7 mouse cellular contexts compared by ENCODE assay signal in the genomic region with DNA sequence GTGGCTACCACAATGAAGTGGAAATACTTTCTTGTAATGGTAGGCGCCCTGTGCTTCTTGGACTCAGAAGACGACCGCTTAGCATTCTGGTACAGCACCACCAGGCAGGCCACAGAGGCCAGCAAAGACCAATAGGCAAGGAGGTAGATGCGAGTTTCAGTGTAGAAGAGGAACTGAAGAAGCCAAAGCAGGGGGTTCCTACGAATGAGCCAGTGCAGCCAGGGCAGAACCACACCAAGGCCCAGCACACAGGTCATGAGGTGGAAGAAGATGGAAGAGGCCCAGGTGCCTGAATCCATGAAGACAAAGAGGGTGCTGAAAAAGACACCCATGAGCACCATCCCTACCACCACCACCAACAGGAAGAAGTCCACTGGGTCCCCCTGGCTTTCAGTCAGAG. TPM values are rescaled to one million over a fixed set of nuclear protein-coding genes. Genes with fewer than 3 reads are reported as not detected.
DNase-seq lines count a peak whose midpoint lies in the region; ATAC-seq and TF ChIP-seq lines count a peak whose summit lies in the region.

No protein-coding gene starts in this region.

- DNase-seq in lung, adult 2 months = no peak
- no peak for DNase-seq in lung, postnatal 36 days
- no peak for DNase-seq in spleen, adult 18-20 months
- no peak for DNase-seq in spleen, postnatal 36 days (ENCODE audit: low spot score in 2 of 2)

- H3K36me3 ChIP-seq in limb, embryonic 13.5 days = peaks cover 14% of the 10 kb centered on the region; the same call in 1 of the 2 replicates
- H3K36me3 ChIP-seq in stomach, embryonic 14.5 days (ENCODE audit: control insufficient read depth, insufficient read depth, low read length) = no peaks in the 10 kb centered on the region

- no peaks in the 10 kb centered on the region for H3K27me3 ChIP-seq in limb, embryonic 13.5 days
- H3K27me3 ChIP-seq in stomach, embryonic 14.5 days (ENCODE audit: control insufficient read depth, insufficient read depth, low read length) = no peaks in the 10 kb centered on the region

- TF ChIP-seq CTCF in lung, adult 2 months (IDR thresholded peaks at IDR 0.05; ENCODE audit: insufficient read depth, low read length) = no peak
- TF ChIP-seq CTCF in embryonic fibroblast, embryonic 13.5 days (IDR thresholded peaks at IDR 0.05; ENCODE audit: borderline replicate concordance, insufficient read depth, low read length) = no peak

- 88% methylated on average over 5 of the region's 5 CpGs for WGBS in lung, adult 2 months
- WGBS in limb, embryonic 13.5 days = 94% methylated on average over 5 of the region's 5 CpGs
- 88% methylated on average over 5 of the region's 5 CpGs for WGBS in stomach, embryonic 14.5 days

- peak overlapping the region; percentile 95; the same call in 1 of the 2 replicates for H3K9ac ChIP-seq in limb, embryonic 13.5 days
- peak overlapping the region; percentile 89 for H3K9ac ChIP-seq in stomach, embryonic 14.5 days (replicated peaks; ENCODE audit: low read depth, low read length)

- H3K4me1 ChIP-seq in lung, adult 2 months (ENCODE audit: control insufficient read depth, insufficient read depth, low read length) = peaks cover 11% of the 10 kb centered on the region
- H3K4me1 ChIP-seq in embryonic fibroblast, embryonic 13.5 days (ENCODE audit: control insufficient read depth, insufficient read depth, low read length) = no peaks in the 10 kb centered on the region
- peaks cover 20% of the 10 kb centered on the region for H3K4me1 ChIP-seq in limb, embryonic 13.5 days
- peaks cover 15% of the 10 kb centered on the region for H3K4me1 ChIP-seq in stomach, embryonic 14.5 days (ENCODE audit: control insufficient read depth, insufficient read depth, low read length)

- H3K4me2 ChIP-seq in limb, embryonic 13.5 days (replicated peaks) = peak overlapping the region; percentile 78
- H3K4me2 ChIP-seq in stomach, embryonic 14.5 days (replicated peaks; ENCODE audit: low read depth, low read length) = peak overlapping the region; percentile 78

- no peak overlapping the region for H3K27ac ChIP-seq in embryonic fibroblast, embryonic 13.5 days (ENCODE audit: insufficient read depth, low read length)
- H3K27ac ChIP-seq in limb, embryonic 13.5 days = no peak overlapping the region
- no peak overlapping the region for H3K27ac ChIP-seq in stomach, embryonic 14.5 days (ENCODE audit: low read length)

- no peaks in the 10 kb centered on the region for H3K9me3 ChIP-seq in limb, embryonic 13.5 days
- H3K9me3 ChIP-seq in stomach, embryonic 14.5 days (ENCODE audit: control insufficient read depth, low read depth, low read length) = no peaks in the 10 kb centered on the region

- peak overlapping the region; percentile 75 for H3K4me3 ChIP-seq in lung, adult 2 months (replicated peaks; ENCODE audit: extremely low read depth, low read depth, low read length)
- peak overlapping the region; percentile 96 for H3K4me3 ChIP-seq in embryonic fibroblast, embryonic 13.5 days (ENCODE audit: insufficient read depth, low read length)
- H3K4me3 ChIP-seq in limb, embryonic 13.5 days = peak overlapping the region; percentile 85
- peak overlapping the region; percentile 90; the same call in 1 of the 2 replicates for H3K4me3 ChIP-seq in stomach, embryonic 14.5 days (ENCODE audit: low read depth, low read length)

- no peak for TF ChIP-seq POLR2A in lung, adult 2 months (IDR thresholded peaks at IDR 0.05; ENCODE audit: borderline replicate concordance, extremely low read depth, low read depth, low read length)
- no peak for TF ChIP-seq POLR2A in embryonic fibroblast, embryonic 13.5 days (IDR thresholded peaks at IDR 0.05; ENCODE audit: low read depth, low read length)

- ATAC-seq in limb, embryonic 13.5 days (ENCODE audit: low FRiP score, low read depth) = no peak
- no peak for ATAC-seq in stomach, embryonic 14.5 days (ENCODE audit: insufficient number of reproducible peaks, insufficient read depth, low FRiP score, low read depth)

RNA-seq across cellular contexts. Expression of a gene that starts 1.1 kb away (rescaled TPM):
- polyA plus RNA-seq in lung, adult 2 months (2012; rRNA removed) = 21.1 and 22.2 TPM in 2 replicates
- polyA plus RNA-seq in embryonic fibroblast, embryonic 13.5 days (2011; ENCODE audit: insufficient read length, low read depth, missing spikeins) = 20.0 and 20.7 TPM in 2 replicates
- 30.8 and 32.0 TPM in 2 replicates for polyA plus RNA-seq in limb, embryonic 13.5 days (2015; fragmentation: Nextera tagmentation; extraction: Ambion mirVana)
- 30.6 and 32.0 TPM in 2 replicates for polyA plus RNA-seq in stomach, embryonic 14.5 days (2014; fragmentation: Nextera tagmentation; extraction: Ambion mirVana)

RNA-seq across cellular contexts. Expression of a gene that starts 1.2 kb away (rescaled TPM):
- 27.3 and 28.1 TPM in 2 replicates for polyA plus RNA-seq in lung, adult 2 months (2012; rRNA removed)
- 49.0 and 53.0 TPM in 2 replicates for polyA plus RNA-seq in embryonic fibroblast, embryonic 13.5 days (2011; ENCODE audit: insufficient read length, low read depth, missing spikeins)
- 33.7 and 41.2 TPM in 2 replicates for polyA plus RNA-seq in limb, embryonic 13.5 days (2015; fragmentation: Nextera tagmentation; extraction: Ambion mirVana)
- 43.1 and 45.4 TPM in 2 replicates for polyA plus RNA-seq in stomach, embryonic 14.5 days (2014; fragmentation: Nextera tagmentation; extraction: Ambion mirVana)

RNA-seq across cellular contexts. Expression of a gene that starts 4.2 kb away (rescaled TPM):
- not detected in 2 replicates for polyA plus RNA-seq in lung, adult 2 months (2012; rRNA removed)
- polyA plus RNA-seq in embryonic fibroblast, embryonic 13.5 days (2011; ENCODE audit: insufficient read length, low read depth, missing spikeins) = 37.7 and 57.8 TPM in 2 replicates
- not detected in 2 replicates for polyA plus RNA-seq in limb, embryonic 13.5 days (2015; fragmentation: Nextera tagmentation; extraction: Ambion mirVana)
- not detected in 2 replicates for polyA plus RNA-seq in stomach, embryonic 14.5 days (2014; fragmentation: Nextera tagmentation; extraction: Ambion mirVana)

RNA-seq across cellular contexts. Expression of a gene that starts 19.0 kb away (rescaled TPM):
- polyA plus RNA-seq in lung, adult 2 months (2012; rRNA removed) = 16.0 and 23.9 TPM in 2 replicates
- 81.8 and 101 TPM in 2 replicates for polyA plus RNA-seq in embryonic fibroblast, embryonic 13.5 days (2011; ENCODE audit: insufficient read length, low read depth, missing spikeins)
- 4.1 and 4.5 TPM in 2 replicates for polyA plus RNA-seq in limb, embryonic 13.5 days (2015; fragmentation: Nextera tagmentation; extraction: Ambion mirVana)
- polyA plus RNA-seq in stomach, embryonic 14.5 days (2014; fragmentation: Nextera tagmentation; extraction: Ambion mirVana) = 16.2 and 17.6 TPM in 2 replicates

RNA-seq across cellular contexts. Expression of a gene that starts 44.6 kb away (rescaled TPM):
- polyA plus RNA-seq in lung, adult 2 months (2012; rRNA removed) = 11.6 and 18.8 TPM in 2 replicates
- 2.3 and 5.8 TPM in 2 replicates for polyA plus RNA-seq in embryonic fibroblast, embryonic 13.5 days (2011; ENCODE audit: insufficient read length, low read depth, missing spikeins)
- 0.22 TPM in 1 of 2 replicates, not detected in the other for polyA plus RNA-seq in limb, embryonic 13.5 days (2015; fragmentation: Nextera tagmentation; extraction: Ambion mirVana)
- 0.13 and 0.25 TPM in 2 replicates for polyA plus RNA-seq in stomach, embryonic 14.5 days (2014; fragmentation: Nextera tagmentation; extraction: Ambion mirVana)

Comparison
In these comparisons a context has a peak if more than half of its experiments do, and no peak if none do; other contexts are left out.
1. RNA of a gene that starts 4.2 kb away (polyA plus RNA-seq): 37.7 to 57.8 TPM in embryonic fibroblast, embryonic 13.5 days; not detected in lung, adult 2 months, not detected in limb, embryonic 13.5 days and not detected in stomach, embryonic 14.5 days; every median in the first group is over 10 times any median in the second.
2. Peak in every context shown above with its lines, with median percentiles within 50 percentile points of each other: H3K4me3 ChIP-seq.